Mouse (Mus musculus): ENCODE measurements at regions not wholly inside any gene's neighbourhood (a gene's known extent, or its start where the extent isn't known, plus 50 kb on each side); places are given as distances from the start of the nearest gene placed in this dataset.

- no peak for DNase-seq (ENCODE audit: low spot score in 2 of 2)
These were observed 90.4 kb upstream of the Pmepa1 start for GRCm38 (mm10) chr2:173366734-173367133.

GRCm38 (mm10) chr2:173368899-173369298 lies 92.6 kb upstream of the Pmepa1 start:
- DNase-seq (ENCODE audit: low spot score in 2 of 2): no peak

DNA sequence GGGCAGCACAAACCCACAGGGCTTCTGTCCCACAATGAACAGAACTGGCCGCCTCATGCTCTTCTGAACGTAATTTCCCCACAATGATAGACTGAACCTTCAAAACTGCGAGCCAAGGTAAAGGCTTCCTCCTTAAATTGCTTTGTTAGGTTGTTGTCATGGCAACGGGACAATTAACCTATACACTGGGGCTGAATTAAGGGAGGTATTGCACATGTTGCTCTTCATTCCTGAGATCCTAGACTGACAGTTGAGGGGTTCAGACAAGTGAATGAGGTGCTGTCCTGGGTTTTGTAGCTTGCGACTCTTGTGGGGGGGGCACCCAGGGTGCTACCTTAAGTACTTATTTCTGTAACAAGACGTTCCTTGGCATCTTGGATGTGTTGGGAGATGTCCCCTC lies 100.6 kb upstream of the Pmepa1 start:
- no peak for DNase-seq (ENCODE audit: low spot score in 2 of 2)

DNA sequence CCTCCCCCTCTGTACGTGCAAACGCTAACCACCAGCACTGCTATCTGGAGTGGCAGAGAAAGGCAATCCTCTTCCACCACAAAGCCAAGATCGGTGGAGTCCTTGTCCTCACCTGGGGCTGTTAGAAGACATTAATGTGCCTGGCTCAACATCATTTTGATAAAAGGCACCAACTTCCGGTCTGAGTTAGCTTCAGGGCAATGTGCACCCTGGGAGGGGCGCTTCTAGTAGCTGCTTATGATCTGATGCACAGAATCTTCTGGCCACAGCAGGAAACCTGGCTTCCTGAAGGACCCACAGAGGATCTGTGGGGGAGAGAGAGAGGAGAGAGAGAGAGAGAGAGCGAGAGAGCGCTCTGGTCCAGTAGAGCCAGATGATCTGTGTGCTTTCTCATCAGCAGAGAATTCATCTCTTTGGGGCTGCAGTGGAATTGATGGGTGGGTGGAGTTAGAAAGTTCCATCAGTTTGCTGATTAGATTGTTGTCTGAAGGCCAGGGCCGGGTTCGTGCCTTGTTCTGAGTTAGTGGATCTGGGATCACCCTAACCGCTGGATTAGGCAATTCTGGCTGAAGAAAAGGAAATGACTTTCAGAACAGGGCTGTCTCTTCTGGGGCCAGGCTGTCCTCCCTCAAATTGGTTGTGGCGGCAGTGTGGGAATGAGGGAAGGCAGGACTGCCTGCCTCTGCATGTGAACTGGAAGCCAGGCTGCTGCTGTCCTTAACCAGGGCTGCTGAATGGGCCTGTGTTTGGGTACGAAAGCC lies 101.3 kb upstream of the Pmepa1 start:
- DNase-seq (ENCODE audit: low spot score in 2 of 2): no peak

GRCm38 (mm10) chr2:173379736-173380135 lies 103.4 kb upstream of the Pmepa1 start:
- DNase-seq (ENCODE audit: low spot score in 2 of 2): no peak

- DNase-seq (ENCODE audit: low spot score in 2 of 2): no peak
These were observed 104.0 kb upstream of the Pmepa1 start for GRCm38 (mm10) chr2:173380341-173380761.

DNA sequence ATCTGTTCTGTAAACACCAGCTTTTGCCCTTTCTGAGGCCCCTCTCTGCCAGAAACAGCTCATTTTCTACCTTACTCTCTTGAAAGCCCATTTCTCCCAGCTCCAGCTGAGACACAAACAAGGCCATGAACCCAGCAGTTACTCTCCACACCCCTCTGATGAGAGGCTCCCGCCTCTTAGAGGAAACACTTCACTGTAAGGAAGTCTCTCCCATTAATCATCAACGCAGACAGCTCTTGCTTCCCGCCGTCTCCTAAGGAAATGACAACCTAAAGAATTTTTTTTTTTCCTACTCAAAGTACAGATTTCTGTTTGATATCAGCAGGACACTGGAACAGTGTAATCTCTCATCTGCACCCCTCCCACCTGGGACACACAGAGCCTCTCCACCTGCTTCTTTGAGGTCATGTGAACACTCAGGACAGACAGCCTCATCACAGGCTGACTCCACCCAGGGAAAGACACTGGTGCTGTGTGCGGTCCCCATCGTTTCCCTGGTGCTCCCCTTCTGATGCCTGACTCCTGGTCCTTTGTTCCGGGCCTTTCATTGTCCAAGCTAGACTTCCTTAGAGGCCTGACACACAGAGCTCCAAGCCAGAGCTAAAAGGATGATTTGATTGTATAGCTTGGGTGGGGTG lies 106.0 kb upstream of the Pmepa1 start:
- DNase-seq (ENCODE audit: low spot score in 2 of 2): no peak

- DNase-seq (ENCODE audit: low spot score in 2 of 2): no peak
These were observed 108.7 kb upstream of the Pmepa1 start for GRCm38 (mm10) chr2:173384935-173385586.

DNA sequence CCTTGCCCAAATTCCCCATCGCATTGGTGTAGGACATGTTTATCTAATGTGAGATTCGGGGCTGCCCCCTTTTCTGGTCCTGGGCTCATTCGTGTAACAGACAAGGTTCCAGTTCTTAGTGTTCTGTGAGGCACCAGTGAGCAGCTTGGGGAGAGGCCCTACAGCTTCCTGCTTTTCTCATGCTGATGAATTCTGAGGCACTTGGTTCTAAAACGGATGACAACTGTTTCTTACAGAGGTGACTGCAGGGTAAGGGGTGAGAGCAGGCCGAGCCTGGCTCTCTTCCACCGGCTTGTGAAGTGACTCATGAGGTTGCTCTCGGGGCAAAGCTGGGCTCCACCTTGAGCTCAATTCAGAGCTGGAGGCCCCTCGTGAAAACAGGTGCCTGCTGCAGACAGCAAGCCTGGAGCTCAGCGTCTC lies 109.4 kb upstream of the Pmepa1 start:
- DNase-seq (ENCODE audit: low spot score in 2 of 2): no peak

DNA sequence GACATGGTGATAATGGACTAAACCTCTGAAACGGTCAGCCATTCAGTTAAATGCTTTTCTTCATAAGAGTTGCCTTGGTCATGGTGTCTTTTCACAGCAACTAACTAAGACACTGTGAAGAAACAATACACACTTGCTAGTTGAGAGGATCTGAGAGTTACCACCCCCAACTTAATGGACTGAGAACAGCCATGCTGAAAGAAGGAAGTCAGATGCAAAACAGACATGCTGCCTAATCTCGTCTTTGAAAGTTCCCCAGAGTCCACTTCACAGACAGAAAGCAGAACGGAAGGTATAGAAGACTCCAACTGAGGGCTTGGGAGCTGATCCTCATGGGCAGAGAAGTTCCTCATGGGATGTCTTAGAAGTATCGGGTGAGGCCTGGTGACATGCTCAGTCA lies 111.8 kb upstream of the Pmepa1 start:
- DNase-seq (ENCODE audit: low spot score in 2 of 2): no peak

- no peak for DNase-seq (ENCODE audit: low spot score in 2 of 2)
These were observed 116.4 kb upstream of the Pmepa1 start for GRCm38 (mm10) chr2:173392557-173393323.

DNA sequence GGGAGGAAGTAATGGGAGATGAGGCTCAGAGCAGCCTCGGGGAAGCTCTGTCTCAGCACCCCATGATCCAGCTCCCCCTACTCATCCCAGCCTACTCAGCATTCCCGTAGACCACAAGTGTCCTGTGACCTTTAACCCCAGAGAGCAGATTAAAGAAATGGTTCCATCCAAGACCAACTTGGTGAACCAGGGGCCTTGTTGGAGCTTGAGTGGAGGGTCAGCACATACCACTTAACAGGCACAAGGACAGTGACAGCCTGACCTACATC lies 116.9 kb upstream of the Pmepa1 start:
- DNase-seq (ENCODE audit: low spot score in 2 of 2): no peak

GRCm38 (mm10) chr2:173395526-173395925 lies 119.2 kb upstream of the Pmepa1 start:
- DNase-seq (ENCODE audit: low spot score in 2 of 2): no peak

- DNase-seq (ENCODE audit: low spot score in 2 of 2): no peak
These were observed 121.6 kb upstream of the Pmepa1 start for GRCm38 (mm10) chr2:173397846-173398331.

- DNase-seq (ENCODE audit: low spot score in 2 of 2): no peak
These were observed 116.8 kb upstream of the 1700021F07Rik start for GRCm38 (mm10) chr2:173405629-173406028.

DNA sequence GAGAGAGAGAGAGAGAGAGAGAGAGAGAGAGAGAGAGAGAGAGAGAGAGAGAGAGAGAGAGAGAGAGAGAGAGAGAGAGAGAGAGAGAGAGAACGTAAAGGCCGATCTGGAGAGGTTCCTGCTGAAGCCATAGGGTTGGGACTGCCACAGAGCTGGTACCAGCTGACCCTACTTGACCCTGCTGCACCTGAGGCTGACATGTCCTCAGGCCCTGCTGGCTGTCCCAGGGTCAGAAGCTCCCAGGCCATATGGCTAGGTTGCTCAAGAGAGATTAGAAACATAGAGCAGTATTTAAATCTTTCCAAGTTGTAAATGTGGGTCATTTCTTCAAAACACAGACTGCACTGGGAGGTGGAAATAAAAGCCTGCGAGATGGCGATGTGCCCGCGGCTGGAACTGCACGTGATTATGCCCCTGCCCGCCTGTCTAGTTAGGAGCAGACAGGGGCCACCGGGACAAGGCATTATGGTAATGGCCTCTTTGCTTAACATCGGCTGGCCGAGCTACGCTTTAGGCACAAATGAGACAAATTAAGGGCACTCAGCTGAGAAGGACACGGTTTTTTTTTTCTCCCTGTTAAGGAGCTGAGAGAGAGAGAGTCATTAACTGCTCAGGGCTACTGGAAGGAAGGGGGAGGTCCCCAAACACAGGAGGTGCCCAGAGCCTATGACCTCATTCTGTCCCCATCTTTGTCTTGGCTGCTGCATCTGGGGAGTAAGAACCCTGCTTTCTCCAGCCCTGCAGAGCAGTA lies 115.9 kb upstream of the 1700021F07Rik start:
- peak; percentile 74 to 78 for DNase-seq (ENCODE audit: low spot score in 2 of 2)

DNA sequence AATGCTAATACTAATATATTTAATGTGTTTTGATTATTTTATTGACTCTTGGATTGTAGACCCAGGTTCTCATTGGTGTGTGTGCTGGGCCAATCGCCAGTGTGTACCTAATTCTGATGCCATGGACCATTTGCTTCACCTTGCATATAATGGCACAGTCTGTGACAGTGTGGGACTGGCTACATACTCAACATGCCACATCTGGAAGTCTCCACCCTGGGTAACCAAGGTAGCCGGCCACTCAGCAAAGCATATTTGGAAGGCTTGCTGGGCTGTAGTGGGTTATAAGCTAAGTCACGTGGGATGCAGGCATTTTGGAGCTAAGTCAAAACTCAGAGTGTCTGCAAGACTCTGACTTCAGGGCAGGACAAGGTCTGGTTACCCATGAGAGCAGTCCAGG lies 115.3 kb upstream of the 1700021F07Rik start:
- DNase-seq (ENCODE audit: low spot score in 2 of 2): no peak

- no peak for DNase-seq (ENCODE audit: low spot score in 2 of 2)
These were observed 113.7 kb upstream of the 1700021F07Rik start for GRCm38 (mm10) chr2:173408681-173409081.

DNA sequence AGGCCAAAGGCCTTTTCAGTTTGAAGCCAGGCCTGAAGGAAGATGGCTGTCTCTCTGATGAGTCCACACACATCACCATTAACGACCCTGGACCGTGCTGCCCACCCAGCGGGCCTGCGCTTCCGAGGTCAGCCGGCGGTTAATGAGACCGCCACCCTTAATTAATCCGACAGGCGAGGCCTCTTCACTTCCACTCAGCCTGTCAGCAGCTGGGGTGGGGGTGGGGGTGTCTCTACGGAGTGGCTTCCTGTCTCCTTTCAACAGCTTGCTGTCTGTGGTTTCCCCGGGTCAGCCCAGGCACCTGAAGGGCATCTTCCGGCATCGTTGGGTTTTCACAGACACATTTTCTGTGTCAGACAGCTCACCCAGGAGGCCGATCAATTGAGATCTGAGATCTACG lies 113.0 kb upstream of the 1700021F07Rik start:
- no peak for DNase-seq (ENCODE audit: low spot score in 2 of 2)

DNA sequence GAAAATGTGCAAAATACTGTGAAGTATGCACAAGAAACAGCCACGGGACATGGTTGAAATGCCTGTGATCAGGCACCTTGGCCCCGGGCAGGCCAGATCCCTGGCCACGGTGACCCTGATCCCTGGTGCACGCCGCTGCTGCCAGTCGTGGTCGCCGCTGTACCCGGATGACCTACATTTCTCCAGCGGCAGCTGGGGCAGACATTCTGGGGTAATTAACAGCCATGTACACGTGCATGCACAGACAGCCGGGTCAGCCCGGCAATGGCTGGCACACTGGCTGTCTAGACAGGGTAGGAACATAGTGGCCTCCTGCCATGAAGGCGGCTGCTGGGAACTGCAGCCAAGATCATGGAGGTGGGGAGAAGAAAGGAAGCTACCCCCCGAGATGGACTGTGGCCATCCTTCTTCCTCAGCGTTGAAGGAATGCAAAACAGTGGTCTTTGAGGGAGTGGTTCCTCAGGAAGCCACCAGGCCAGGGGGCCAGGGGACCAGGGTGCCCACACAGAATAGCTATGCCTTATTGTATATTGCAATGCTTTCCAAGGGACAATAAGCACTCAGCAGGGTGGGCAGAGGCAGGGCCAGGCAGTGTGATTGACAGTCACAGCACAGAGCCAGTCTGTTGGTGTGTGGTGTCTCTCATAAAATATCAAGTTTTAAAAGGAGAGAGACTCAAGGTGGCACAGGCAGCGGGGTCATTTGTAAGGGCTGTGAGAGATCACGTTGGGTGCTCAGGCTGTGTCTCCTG lies 108.3 kb upstream of the 1700021F07Rik start:
- peak; percentile 85 to 86 for DNase-seq (ENCODE audit: low spot score in 2 of 2)

GRCm38 (mm10) chr2:173415429-173415828 lies 107.0 kb upstream of the 1700021F07Rik start:
- DNase-seq (ENCODE audit: low spot score in 2 of 2): no peak
